Mouse (Mus musculus) stomach, postnatal 0 days (tissue): ENCODE measurements at regions not wholly inside any gene's neighbourhood (a gene's known extent, or its start where the extent isn't known, plus 50 kb on each side); places are given as distances from the start of the nearest gene placed in this dataset.
"Not testable (repeated sequence)": the region's sequence is repeated elsewhere in the genome, so short reads cannot be mapped to it uniquely, and the experiment has no call there.

ENCODE experiments used
- ATAC-seq: fragments of 200-750 bp; cut with Nextera tagmentation; 2 replicates; pipeline ENCODE4 v1.8.0; 2017; ENCODE audit not compliant: low FRiP score, low TSS enrichment
- DNase-seq: peaks from one replicate; pipeline ENCODE4 v3.0.0-alpha.2; 2016; ENCODE audit warnings: low spot score
- H3K27ac ChIP-seq: fragments of 300-500 bp; sonication (generic); replicated peaks from 2 replicates; pipeline ENCODE4 v1.5.1; 2014; ENCODE audit warnings: mild to moderate bottlenecking, control low read depth
- H3K27me3 ChIP-seq: fragments of 300-500 bp; sonication (generic); 2 replicates; pipeline ENCODE4 v1.6.1; 2014; ENCODE audit warnings: low read length; ENCODE audit not compliant: control insufficient read depth, insufficient read depth
- H3K36me3 ChIP-seq: fragments of 300-500 bp; sonication (generic); 2 replicates; pipeline ENCODE4 v1.6.1; 2014; ENCODE audit warnings: low read length, mixed read lengths; ENCODE audit not compliant: control insufficient read depth, insufficient read depth
- H3K4me1 ChIP-seq: fragments of 300-500 bp; sonication (generic); replicated peaks from 2 replicates; pipeline ENCODE4 v1.6.1; 2014; ENCODE audit warnings: antibody characterized with exemption; ENCODE audit not compliant: control insufficient read depth, insufficient read depth
- H3K4me2 ChIP-seq: fragments of 300-500 bp; sonication (generic); replicated peaks from 2 replicates; pipeline ENCODE4 v1.6.1; 2014; ENCODE audit warnings: low read depth, mild to moderate bottlenecking, control low read depth, moderate library complexity
- H3K4me3 ChIP-seq: fragments of 300-500 bp; sonication (generic); 2 replicates; pipeline ENCODE4 v1.5.1; 2014; ENCODE audit warnings: low read depth, low read length, control low read depth
- H3K9ac ChIP-seq: fragments of 300-500 bp; sonication (generic); 2 replicates; pipeline ENCODE4 v1.6.1; 2014; ENCODE audit warnings: mild to moderate bottlenecking, low read length, control low read depth, mixed read lengths
- H3K9me3 ChIP-seq: fragments of 300-500 bp; sonication (generic); 2 replicates; pipeline ENCODE4 v1.6.1; 2016; ENCODE audit warnings: low read length; ENCODE audit not compliant: control insufficient read depth
- CTCF ChIP-seq: IDR thresholded peaks from 2 replicates; pipeline ENCODE4 v1.5.1; 2016; ENCODE audit warnings: antibody characterized with exemption, low read depth, mild to moderate bottlenecking, moderate library complexity
- EP300 ChIP-seq: optimal IDR thresholded peaks from 2 replicates; pipeline ENCODE3; 2016; ENCODE audit warnings: antibody characterized with exemption
- WGBS: fragments of 180-500 bp; shearing (Covaris S2); extraction: QIAGEN DNeasy Blood & Tissue Kit; methylation state at CpG from one replicate; pipeline ENCODE4 v1.1.7; 2014; 5-methylcytosine and 5-hydroxymethylcytosine counted together

- H3K9me3 ChIP-seq, result no peaks in the 10 kb centered on the region
- 86% methylated on average over 10 of the region's 10 CpGs for WGBS
- H3K27ac ChIP-seq, result no peak overlapping the region
- no peak for TF ChIP-seq CTCF
- no peak for TF ChIP-seq EP300
- no peak overlapping the region for H3K4me2 ChIP-seq
- no peaks in the 10 kb centered on the region for H3K4me1 ChIP-seq
- no peaks in the 10 kb centered on the region for H3K36me3 ChIP-seq
- H3K4me3 ChIP-seq, result no peak overlapping the region
- ATAC-seq (no peak), DNase-seq (no peak)
- H3K9ac ChIP-seq, result no peak overlapping the region
- no peaks in the 10 kb centered on the region for H3K27me3 ChIP-seq
Observed at GRCm38 (mm10) chr4:153164810-153165209, 317.8 kb downstream of the Ajap1 start.

- H3K4me3 ChIP-seq, result no peak overlapping the region
- H3K27ac ChIP-seq, result no peak overlapping the region
- ATAC-seq (no peak), DNase-seq (no peak)
- no peak overlapping the region for H3K9ac ChIP-seq
- no peaks in the 10 kb centered on the region for H3K27me3 ChIP-seq
- no peaks in the 10 kb centered on the region for H3K9me3 ChIP-seq
- 88% methylated on average over 3 of the region's 3 CpGs for WGBS
- no peaks in the 10 kb centered on the region for H3K4me1 ChIP-seq
- peak; percentile 37 for TF ChIP-seq CTCF
- TF ChIP-seq EP300, result no peak
- no peak overlapping the region for H3K4me2 ChIP-seq
- no peaks in the 10 kb centered on the region for H3K36me3 ChIP-seq
Observed at GRCm38 (mm10) chr4:153160115-153160514, 322.5 kb downstream of the Ajap1 start.

- Histone ChIP-seq H3K36me3 (no peaks in the 10 kb centered on the region), H3K4me3 (no peak overlapping the region), H3K27ac (no peak overlapping the region), H3K4me2 (no peak overlapping the region), H3K9me3 (no peaks in the 10 kb centered on the region), H3K9ac (no peak overlapping the region), H3K4me1 (no peaks in the 10 kb centered on the region), H3K27me3 (no peaks in the 10 kb centered on the region)
- TF ChIP-seq EP300 (no peak), CTCF (no peak)
- ATAC-seq (no peak), DNase-seq (no peak)
- 92% methylated on average over 3 of the region's 3 CpGs for WGBS
Observed at GRCm38 (mm10) chr4:153157572-153157971, 325.0 kb downstream of the Ajap1 start.

GRCm38 (mm10) chr4:153152923-153153322 lies 329.7 kb downstream of the Ajap1 start:
- H3K27ac ChIP-seq, H3K4me1 ChIP-seq, DNase-seq, H3K9ac ChIP-seq, H3K4me3 ChIP-seq, H3K4me2 ChIP-seq, H3K27me3 ChIP-seq, H3K9me3 ChIP-seq, H3K36me3 ChIP-seq: not testable (repeated sequence)
- peak; percentile 57; the same call in 1 of the 2 replicates for ATAC-seq

GRCm38 (mm10) chr4:153133147-153133546 lies 349.5 kb downstream of the Ajap1 start:
- H3K27me3 ChIP-seq, result no peaks in the 10 kb centered on the region
- TF ChIP-seq EP300, result no peak
- no peak for TF ChIP-seq CTCF
- DNase-seq (no peak), ATAC-seq (no peak)
- no peak overlapping the region for H3K27ac ChIP-seq
- H3K9me3 ChIP-seq, result no peaks in the 10 kb centered on the region
- H3K4me1 ChIP-seq, result no peaks in the 10 kb centered on the region
- H3K4me2 ChIP-seq, result no peak overlapping the region
- 71% methylated on average over 13 of the region's 13 CpGs for WGBS
- no peaks in the 10 kb centered on the region for H3K36me3 ChIP-seq
- no peak overlapping the region for H3K4me3 ChIP-seq
- no peak overlapping the region for H3K9ac ChIP-seq

- Histone ChIP-seq H3K27me3 (no peaks in the 10 kb centered on the region), H3K27ac (no peak overlapping the region), H3K36me3 (no peaks in the 10 kb centered on the region), H3K4me2 (no peak overlapping the region), H3K4me3 (no peak overlapping the region), H3K9me3 (no peaks in the 10 kb centered on the region), H3K4me1 (no peaks in the 10 kb centered on the region), H3K9ac (no peak overlapping the region)
- TF ChIP-seq CTCF, result no peak
- TF ChIP-seq EP300, result no peak
- WGBS, result 83% methylated on average over 2 of the region's 2 CpGs
- no peak for DNase-seq
- no peak for ATAC-seq
Observed at GRCm38 (mm10) chr4:153129345-153129744, 353.3 kb downstream of the Ajap1 start.
